Mouse (Mus musculus): ENCODE data around the gene Tmigd3.

DNA sequence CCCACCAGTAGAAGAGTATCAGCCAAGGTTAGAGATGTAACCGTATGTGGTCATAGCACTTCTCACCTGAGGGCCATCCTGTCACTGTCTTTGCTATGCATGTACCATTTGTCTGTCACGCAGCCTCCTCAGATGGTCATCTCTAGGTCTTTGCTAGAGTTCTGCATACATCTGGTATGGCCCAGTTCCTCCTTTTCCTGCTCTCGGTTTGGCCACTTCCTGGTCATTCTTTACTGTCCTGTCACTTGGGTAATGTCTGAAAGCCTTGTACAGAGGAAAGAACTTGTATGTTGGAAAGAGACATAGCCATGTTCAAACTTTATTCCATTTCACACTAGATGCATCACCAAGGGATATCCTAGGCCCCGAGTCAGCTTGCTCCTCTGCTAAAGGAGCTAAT, 30.9 kb upstream of the Tmigd3 start:
- TF ChIP-seq CTCF (IDR thresholded peaks at IDR 0.05; ENCODE audit: control insufficient read depth, insufficient read depth, low read length) (no peak), POLR2A (IDR thresholded peaks at IDR 0.05; ENCODE audit: borderline replicate concordance, control insufficient read depth, low read depth, low read length) (no peak)
